Mouse (Mus musculus) embryo, embryonic 10.5 days (tissue): ENCODE results near the gene Atf6b.

Source experiments
- DNase-seq: peaks from one replicate; pipeline ENCODE4 v3.0.0-alpha.2; 2015; ENCODE audit warnings: low spot score

Gene Atf6b

GRCm38 (mm10) chr17:34670235-34670634, 23.3 kb downstream of the Atf6b start, which contains the start of gene Tnxb:
Tnxb (plus strand) TSS chr17:34670535.
- DNase-seq = no peak

- DNase-seq = peak; percentile 50
Observed at GRCm38 (mm10) chr17:34671151-34672066, 24.5 kb downstream of the Atf6b start.

GRCm38 (mm10) chr17:34672246-34672792, 25.4 kb downstream of the Atf6b start:
- DNase-seq = peak; percentile 21

GRCm38 (mm10) chr17:34673139-34673538, 26.2 kb downstream of the Atf6b start:
- DNase-seq = no peak

GRCm38 (mm10) chr17:34674524-34675204, 27.7 kb downstream of the Atf6b start:
- no peak for DNase-seq

GRCm38 (mm10) chr17:34675205-34676092, 28.5 kb downstream of the Atf6b start:
- DNase-seq = no peak

- DNase-seq = no peak
Observed at GRCm38 (mm10) chr17:34676093-34676460, 29.1 kb downstream of the Atf6b start.

GRCm38 (mm10) chr17:34676671-34677070, 29.7 kb downstream of the Atf6b start:
- DNase-seq = no peak

- DNase-seq = no peak
Observed at GRCm38 (mm10) chr17:34680191-34680590, 33.2 kb downstream of the Atf6b start.

- no peak for DNase-seq
Observed at GRCm38 (mm10) chr17:34680621-34681020, 33.7 kb downstream of the Atf6b start.

- DNase-seq = no peak
Observed at GRCm38 (mm10) chr17:34681132-34681571, 34.2 kb downstream of the Atf6b start.

GRCm38 (mm10) chr17:34681881-34682536, 35.1 kb downstream of the Atf6b start:
- DNase-seq = no peak

- DNase-seq = no peak
Observed at GRCm38 (mm10) chr17:34683179-34683578, 36.2 kb downstream of the Atf6b start.

- no peak for DNase-seq
Observed at GRCm38 (mm10) chr17:34683686-34684220, 36.8 kb downstream of the Atf6b start.

GRCm38 (mm10) chr17:34684253-34684893, 37.4 kb downstream of the Atf6b start:
- no peak for DNase-seq

- no peak for DNase-seq
Observed at GRCm38 (mm10) chr17:34685120-34686110, 38.5 kb downstream of the Atf6b start.

GRCm38 (mm10) chr17:34688889-34689288, 41.9 kb downstream of the Atf6b start:
- DNase-seq = no peak

GRCm38 (mm10) chr17:34690458-34690857, 43.5 kb downstream of the Atf6b start:
- no peak for DNase-seq

- no peak for DNase-seq
Observed at GRCm38 (mm10) chr17:34692906-34693305, 46.0 kb downstream of the Atf6b start.
